Mouse (Mus musculus) heart, embryonic 14.5 days (tissue): ENCODE measurements around the gene Syt1. TPM values are rescaled to one million over a fixed set of nuclear protein-coding genes. Genes with fewer than 3 reads are reported as not detected.

ENCODE experiments used
- ATAC-seq: fragments of 200-750 bp; cut with Nextera tagmentation; 2 replicates; pipeline ENCODE4 v1.8.0; 2017; ENCODE audit warnings: low read depth, moderate TSS enrichment; ENCODE audit not compliant: insufficient number of reproducible peaks, insufficient read depth, low FRiP score
- H3K27ac ChIP-seq, 2 experiments: fragments of 200-500 bp in 1 of 2; fragments of 300-500 bp in 1 of 2; sonication (generic) in 1 of 2; replicated peaks in 1 of 2; 2 replicates each; pipeline ENCODE4 v1.5.1; 2012 to 2014; ENCODE audit warnings: low read depth in 2 of 2, low read length in 2 of 2, control low read depth in 1 of 2, mild to moderate bottlenecking in 1 of 2, mixed read lengths in 1 of 2; ENCODE audit not compliant: control insufficient read depth in 1 of 2, insufficient read depth in 1 of 2
- H3K27me3 ChIP-seq: fragments of 300-500 bp; sonication (generic); 2 replicates; pipeline ENCODE4 v1.6.1; 2014; ENCODE audit warnings: mild to moderate bottlenecking, low read length, control low read depth; ENCODE audit not compliant: control insufficient read depth, insufficient read depth
- H3K36me3 ChIP-seq: fragments of 300-500 bp; sonication (generic); 2 replicates; pipeline ENCODE4 v1.6.1; 2014; ENCODE audit warnings: mild to moderate bottlenecking, control low read depth, low read length, mixed read lengths; ENCODE audit not compliant: control insufficient read depth, insufficient read depth
- H3K4me1 ChIP-seq, 2 experiments: fragments of 200-500 bp in 1 of 2; fragments of 300-500 bp in 1 of 2; sonication (generic) in 1 of 2; 2 replicates each; pipeline ENCODE4 v1.6.1; 2012 to 2014; ENCODE audit warnings: low read length in 2 of 2, control low read depth in 1 of 2, mixed read lengths in 1 of 2; ENCODE audit not compliant: control insufficient read depth in 2 of 2, insufficient read depth in 2 of 2
- H3K4me2 ChIP-seq: fragments of 300-500 bp; sonication (generic); 2 replicates; pipeline ENCODE4 v1.6.1; 2014; ENCODE audit warnings: mild to moderate bottlenecking, low read length
- H3K4me3 ChIP-seq, 2 experiments: fragments of 200-500 bp in 1 of 2; fragments of 300-500 bp in 1 of 2; sonication (generic) in 1 of 2; 2 replicates each; pipeline ENCODE4 v1.5.1; 2012 to 2014; ENCODE audit warnings: low read length in 2 of 2, mild to moderate bottlenecking in 2 of 2, control low read depth in 1 of 2, low read depth in 1 of 2, moderate library complexity in 1 of 2; ENCODE audit not compliant: control insufficient read depth in 1 of 2, insufficient read depth in 1 of 2
- H3K9ac ChIP-seq: fragments of 300-500 bp; sonication (generic); 2 replicates; pipeline ENCODE4 v1.6.1; 2014; ENCODE audit warnings: mild to moderate bottlenecking, low read length
- H3K9me3 ChIP-seq: fragments of 300-500 bp; sonication (generic); 2 replicates; pipeline ENCODE4 v1.6.1; 2016; ENCODE audit warnings: low read length, control low read depth; ENCODE audit not compliant: control insufficient read depth
- WGBS: fragments of 180-500 bp; shearing (Covaris S2); extraction: QIAGEN DNeasy Blood & Tissue Kit; methylation state at CpG from one replicate; pipeline ENCODE4 v1.1.7; 2014; 5-methylcytosine and 5-hydroxymethylcytosine counted together
- polyA plus RNA-seq: library from polyadenylated mRNA; unstranded; fragments of >200 nt; fragmentation: Nextera tagmentation; extraction: Ambion mirVana; gene quantifications from 2 replicates; pipeline ENCODE4 v1.2.1, GENCODE M21; 2014

Gene Syt1
- polyA plus RNA-seq, 1 experiment from 2014 or later = 1.2 TPM

DNA sequence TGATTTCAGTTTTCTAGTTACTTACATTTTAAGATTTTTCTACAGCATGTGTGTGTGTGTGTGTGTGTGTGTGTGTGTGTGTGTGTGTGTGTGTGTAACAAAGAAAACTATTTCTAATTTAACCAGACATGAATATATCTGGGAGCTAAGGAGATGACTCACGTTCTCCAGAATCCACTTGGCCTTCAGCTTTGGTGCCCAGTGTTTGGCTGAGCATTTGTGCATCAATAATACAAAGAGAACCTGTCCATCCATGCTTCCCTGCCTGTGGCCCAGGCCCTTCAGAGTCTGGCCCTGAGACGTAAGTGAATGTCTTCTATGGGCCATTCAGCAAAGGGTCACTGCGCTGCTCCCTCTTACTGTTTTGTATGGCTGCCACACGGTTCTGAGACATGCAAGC lies 476.7 kb downstream of the Syt1 start:
- WGBS = 85% methylated on average over 4 of the region's 4 CpGs
- Histone ChIP-seq H3K4me1 (peaks cover 15 to 24% of the 10 kb centered on the region in 2 experiments), H3K9me3 (no peaks in the 10 kb centered on the region), H3K4me2 (no peak overlapping the region), H3K36me3 (no peaks in the 10 kb centered on the region), H3K27ac (no peak overlapping the region), H3K27me3 (no peaks in the 10 kb centered on the region), H3K9ac (no peak overlapping the region), H3K4me3 (no peak overlapping the region)
- no peak for ATAC-seq

GRCm38 (mm10) chr10:108532916-108533315 lies 477.9 kb downstream of the Syt1 start:
- 89% methylated on average over 11 of the region's 11 CpGs for WGBS
- no peak for ATAC-seq
- no peak overlapping the region for H3K4me3 ChIP-seq
- H3K4me1 ChIP-seq = peaks cover 10 to 16% of the 10 kb centered on the region in 2 experiments; a peak in 3 of 4 replicates
- H3K27me3 ChIP-seq = no peaks in the 10 kb centered on the region
- no peak overlapping the region for H3K4me2 ChIP-seq
- H3K9me3 ChIP-seq = no peaks in the 10 kb centered on the region
- H3K36me3 ChIP-seq = no peaks in the 10 kb centered on the region
- no peak overlapping the region for H3K9ac ChIP-seq
- no peak overlapping the region; a peak in 1 of 4 replicates for H3K27ac ChIP-seq

DNA sequence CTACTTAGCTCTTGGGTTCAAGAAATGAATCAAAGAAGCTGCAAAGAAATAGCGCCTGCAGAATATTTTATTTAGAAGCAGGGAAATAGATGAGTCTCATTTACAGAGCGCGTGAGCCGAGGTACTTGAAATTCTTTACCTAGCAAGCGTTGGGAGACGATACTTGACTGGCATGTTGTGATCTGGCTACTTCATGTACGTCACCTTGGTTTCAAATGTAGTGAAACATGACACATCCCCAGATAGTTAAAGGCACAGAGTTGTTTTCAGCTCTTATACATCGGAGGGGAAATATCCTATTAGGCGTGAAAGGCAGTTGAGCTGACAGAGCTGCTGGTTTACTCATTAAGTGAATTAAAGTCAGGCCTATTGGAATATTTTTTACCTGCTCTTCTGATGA lies 478.5 kb downstream of the Syt1 start:
- Histone ChIP-seq H3K27ac (no peak overlapping the region; a peak in 1 of 4 replicates), H3K4me2 (no peak overlapping the region), H3K4me1 (peaks cover 8 to 16% of the 10 kb centered on the region in 2 experiments; a peak in 3 of 4 replicates), H3K36me3 (no peaks in the 10 kb centered on the region), H3K27me3 (no peaks in the 10 kb centered on the region), H3K4me3 (no peak overlapping the region), H3K9me3 (no peaks in the 10 kb centered on the region), H3K9ac (no peak overlapping the region)
- no peak for ATAC-seq
- 64% methylated on average over 9 of the region's 9 CpGs for WGBS

- Histone ChIP-seq H3K9ac (no peak overlapping the region), H3K9me3 (no peaks in the 10 kb centered on the region), H3K4me3 (no peak overlapping the region), H3K4me1 (peaks cover 8 to 15% of the 10 kb centered on the region in 2 experiments; a peak in 3 of 4 replicates), H3K4me2 (no peak overlapping the region), H3K36me3 (no peaks in the 10 kb centered on the region), H3K27me3 (no peaks in the 10 kb centered on the region), H3K27ac (no peak overlapping the region)
- no peak for ATAC-seq
- WGBS = 65% methylated on average over 4 of the region's 4 CpGs
Observed at GRCm38 (mm10) chr10:108531641-108532040, 479.1 kb downstream of the Syt1 start.

GRCm38 (mm10) chr10:108531111-108531510 lies 479.7 kb downstream of the Syt1 start:
- Histone ChIP-seq H3K4me2 (no peak overlapping the region), H3K36me3 (no peaks in the 10 kb centered on the region), H3K4me1 (peaks cover 6 to 11% of the 10 kb centered on the region in 2 experiments; a peak in 1 of 4 replicates), H3K9me3 (no peaks in the 10 kb centered on the region), H3K4me3 (no peak overlapping the region), H3K27me3 (no peaks in the 10 kb centered on the region), H3K9ac (no peak overlapping the region), H3K27ac (no peak overlapping the region)
- no peak for ATAC-seq
- WGBS = 44% methylated on average over 4 of the region's 4 CpGs

DNA sequence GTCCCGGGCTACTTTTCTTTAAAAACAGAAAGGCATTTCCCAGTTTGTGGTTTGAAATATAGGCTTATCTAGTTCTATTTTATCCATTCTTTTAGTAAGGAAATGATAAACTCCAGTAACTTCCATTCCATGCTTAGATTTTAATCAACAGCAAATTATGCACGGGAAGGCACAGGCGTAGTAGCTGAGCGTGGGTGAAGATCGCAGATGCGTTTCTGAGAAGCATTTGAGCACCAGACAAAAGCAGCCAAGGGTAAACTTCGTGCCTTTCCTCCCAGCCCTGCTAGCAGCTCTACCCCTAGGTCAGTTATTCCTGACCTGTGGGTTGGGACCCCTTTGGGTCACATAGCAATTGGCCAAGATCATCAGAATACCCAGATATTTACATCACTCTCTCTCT lies 482.4 kb downstream of the Syt1 start:
- Histone ChIP-seq H3K9ac (no peak overlapping the region), H3K4me1 (peaks cover 6 to 7% of the 10 kb centered on the region in 2 experiments; a peak in 1 of 4 replicates), H3K4me3 (no peak overlapping the region), H3K27ac (no peak overlapping the region), H3K27me3 (no peaks in the 10 kb centered on the region), H3K9me3 (no peaks in the 10 kb centered on the region), H3K36me3 (no peaks in the 10 kb centered on the region), H3K4me2 (no peak overlapping the region)
- ATAC-seq = no peak
- WGBS = 88% methylated on average over 7 of the region's 7 CpGs

DNA sequence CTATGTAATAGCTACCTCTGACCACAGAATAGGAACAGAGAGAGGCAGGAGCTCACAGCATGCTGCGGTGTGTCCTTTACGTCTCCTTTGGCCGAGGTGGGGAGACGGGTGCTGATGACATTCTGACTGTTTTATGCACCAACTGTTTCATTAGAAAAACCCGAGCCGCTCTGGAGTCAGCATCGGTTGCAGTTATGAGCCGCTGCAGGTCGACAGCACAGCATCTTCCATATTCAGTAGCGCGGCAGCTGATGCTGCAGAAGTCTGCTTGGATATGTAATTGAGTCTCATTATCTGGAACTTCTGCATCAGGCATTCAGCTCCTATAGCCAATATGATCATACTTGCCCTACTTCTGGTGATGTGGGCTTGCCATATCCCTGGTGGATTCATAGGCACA lies 485.3 kb downstream of the Syt1 start:
- Histone ChIP-seq H3K4me2 (no peak overlapping the region), H3K9me3 (no peaks in the 10 kb centered on the region), H3K4me3 (no peak overlapping the region), H3K9ac (no peak overlapping the region), H3K27me3 (no peaks in the 10 kb centered on the region), H3K27ac (no peak overlapping the region), H3K36me3 (no peaks in the 10 kb centered on the region), H3K4me1 (no peaks in the 10 kb centered on the region; a peak in 1 of 4 replicates)
- no peak for ATAC-seq
- WGBS = 94% methylated on average over 11 of the region's 11 CpGs

DNA sequence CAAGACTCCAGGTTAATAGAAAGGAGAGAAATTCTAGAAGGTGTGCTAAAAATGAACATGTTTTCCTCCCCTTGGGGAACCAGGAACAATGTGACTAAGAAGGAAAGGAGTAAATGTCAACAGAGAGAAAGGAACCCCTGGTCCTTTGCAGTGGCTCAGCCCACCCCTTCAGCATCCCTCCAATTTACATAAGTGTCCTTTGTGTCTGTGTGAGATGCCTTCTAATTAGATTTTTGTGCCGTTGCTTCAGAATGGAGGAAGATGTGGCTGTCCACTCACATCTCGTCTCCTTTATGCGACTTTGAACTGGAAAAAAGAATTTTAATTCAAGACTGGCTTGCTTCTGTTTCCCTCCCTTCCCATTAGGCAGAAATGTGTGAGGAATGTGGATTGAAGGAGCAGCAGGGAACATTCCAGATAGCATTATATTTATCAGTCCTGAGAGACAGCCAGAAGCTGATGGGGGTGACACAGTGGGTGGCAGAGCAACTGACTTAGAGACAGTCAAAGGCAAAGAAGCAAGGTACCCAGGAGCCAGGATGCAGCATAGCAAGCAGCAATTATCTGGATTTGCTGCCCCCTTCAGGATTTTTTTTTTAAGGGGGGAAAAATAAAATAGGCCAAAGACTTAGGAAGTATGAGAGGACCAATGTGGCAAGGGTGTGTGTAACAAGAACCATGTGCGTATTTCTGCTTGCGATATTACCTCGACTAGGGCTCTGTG lies 486.3 kb downstream of the Syt1 start:
- Histone ChIP-seq H3K9me3 (no peaks in the 10 kb centered on the region), H3K27ac (no peak overlapping the region), H3K9ac (no peak overlapping the region), H3K4me3 (no peak overlapping the region), H3K36me3 (no peaks in the 10 kb centered on the region), H3K4me2 (no peak overlapping the region), H3K27me3 (no peaks in the 10 kb centered on the region), H3K4me1 (no peaks in the 10 kb centered on the region; a peak in 1 of 4 replicates)
- ATAC-seq = no peak
- 34% methylated on average over 6 of the region's 6 CpGs for WGBS
